In genomic region chr11:60231951-60232350, GRCm38 (mm10) we compare ENCODE assay signal across 15 mouse cellular contexts. TPM values are rescaled to one million over a fixed set of nuclear protein-coding genes. Genes with fewer than 3 reads are reported as not detected.
DNase-seq lines count a peak whose midpoint lies in the region; ATAC-seq and TF ChIP-seq lines count a peak whose summit lies in the region.
"Had no signal": no experiment of that assay in that cellular context is flagged by ENCODE, and none has a peak within 500 bp of the region (broad histone marks: within the 10 kb centered on the region; RNA-seq: fewer than 3 reads in every experiment).

No protein-coding gene starts in this region.

- TF ChIP-seq EP300 in heart, postnatal 0 days (IDR thresholded peaks at IDR 0.05; ENCODE audit: low read depth) = no peak

- peaks cover 23% of the 10 kb centered on the region for H3K36me3 ChIP-seq in heart, postnatal 0 days (replicated peaks; ENCODE audit: control insufficient read depth, insufficient read depth, low read length)
- peaks cover 33% of the 10 kb centered on the region for H3K36me3 ChIP-seq in midbrain, embryonic 13.5 days
- H3K36me3 ChIP-seq in midbrain, embryonic 14.5 days (ENCODE audit: control insufficient read depth, insufficient read depth, low read length) = peaks cover 30% of the 10 kb centered on the region
- peaks cover 24% of the 10 kb centered on the region for H3K36me3 ChIP-seq in limb, embryonic 13.5 days
- H3K36me3 ChIP-seq in liver, embryonic 12.5 days = peaks cover 11% of the 10 kb centered on the region; the same call in 1 of the 2 replicates
- H3K36me3 ChIP-seq: liver, embryonic 15.5 days had no signal

- no peak overlapping the region for H3K4me2 ChIP-seq in heart, postnatal 0 days (ENCODE audit: low read depth, low read length)
- H3K4me2 ChIP-seq in midbrain, embryonic 13.5 days (replicated peaks) = no peak overlapping the region
- no peak overlapping the region for H3K4me2 ChIP-seq in midbrain, embryonic 14.5 days (ENCODE audit: low read length)
- no peak overlapping the region for H3K4me2 ChIP-seq in limb, embryonic 13.5 days (replicated peaks)
- H3K4me2 ChIP-seq in liver, embryonic 12.5 days = no peak overlapping the region
- H3K4me2 ChIP-seq: liver, embryonic 15.5 days had no signal

- no peaks in the 10 kb centered on the region for H3K27me3 ChIP-seq in heart, postnatal 0 days (ENCODE audit: control insufficient read depth, insufficient read depth, low read length)
- H3K27me3 ChIP-seq in midbrain, embryonic 13.5 days = no peaks in the 10 kb centered on the region
- no peaks in the 10 kb centered on the region for H3K27me3 ChIP-seq in midbrain, embryonic 14.5 days (ENCODE audit: control insufficient read depth, insufficient read depth, low read length)
- no peaks in the 10 kb centered on the region for H3K27me3 ChIP-seq in limb, embryonic 13.5 days
- no peaks in the 10 kb centered on the region for H3K27me3 ChIP-seq in liver, embryonic 12.5 days (replicated peaks)
- H3K27me3 ChIP-seq: CH12.LX; liver, embryonic 15.5 days had no signal

- peaks cover 27% of the 10 kb centered on the region for H3K4me1 ChIP-seq in heart, postnatal 0 days (ENCODE audit: control insufficient read depth, insufficient read depth)
- H3K4me1 ChIP-seq in midbrain, embryonic 13.5 days (replicated peaks) = peaks cover 23% of the 10 kb centered on the region
- H3K4me1 ChIP-seq in midbrain, embryonic 14.5 days (ENCODE audit: control insufficient read depth, insufficient read depth, low read length) = no peaks in the 10 kb centered on the region
- peaks cover 28% of the 10 kb centered on the region for H3K4me1 ChIP-seq in limb, embryonic 13.5 days
- peaks cover 31% of the 10 kb centered on the region for H3K4me1 ChIP-seq in liver, embryonic 12.5 days

- ATAC-seq in heart, postnatal 0 days (ENCODE audit: insufficient read depth, low read depth) = no peak
- no peak for ATAC-seq in midbrain, embryonic 13.5 days
- ATAC-seq in midbrain, embryonic 14.5 days (ENCODE audit: low FRiP score, low TSS enrichment) = no peak
- ATAC-seq in limb, embryonic 13.5 days (ENCODE audit: low FRiP score, low read depth) = no peak
- ATAC-seq in liver, embryonic 12.5 days = no peak
- ATAC-seq: activated CD4-positive, CD25-positive, alpha-beta regulatory T cell, adult 4 months had no signal

- no peaks in the 10 kb centered on the region for H3K9me3 ChIP-seq in heart, postnatal 0 days (replicated peaks; ENCODE audit: control insufficient read depth, low read length)
- H3K9me3 ChIP-seq in midbrain, embryonic 13.5 days = no peaks in the 10 kb centered on the region
- H3K9me3 ChIP-seq in midbrain, embryonic 14.5 days (ENCODE audit: control insufficient read depth, low read length) = no peaks in the 10 kb centered on the region
- H3K9me3 ChIP-seq in limb, embryonic 13.5 days = no peaks in the 10 kb centered on the region
- no peaks in the 10 kb centered on the region for H3K9me3 ChIP-seq in liver, embryonic 12.5 days (replicated peaks)
- H3K9me3 ChIP-seq: liver, embryonic 15.5 days had no signal

- peak overlapping the region; percentile 20; the same call in 1 of the 2 replicates for H3K27ac ChIP-seq in heart, postnatal 0 days (ENCODE audit: low read depth)
- H3K27ac ChIP-seq in midbrain, embryonic 13.5 days = no peak overlapping the region
- H3K27ac ChIP-seq in midbrain, embryonic 14.5 days (replicated peaks; ENCODE audit: low read depth, low read length) = no peak overlapping the region
- peak overlapping the region; percentile 23; the same call in 1 of the 2 replicates for H3K27ac ChIP-seq in limb, embryonic 13.5 days
- no peak overlapping the region for H3K27ac ChIP-seq in liver, embryonic 12.5 days
- H3K27ac ChIP-seq: liver, embryonic 15.5 days had no signal

- DNase-seq in heart, postnatal 0 days (ENCODE audit: low spot score) = no peak
- no peak for DNase-seq in heart, postnatal 25 days (ENCODE audit: low spot score)
- DNase-seq in midbrain, embryonic 14.5 days = no peak
- DNase-seq in thymus, postnatal 4 days = peak; percentile 69
- DNase-seq: adrenal gland, postnatal 36 days; gastrocnemius, postnatal 36 days; heart, postnatal 36 days; layer of hippocampus, postnatal 36 days had no signal

- H3K4me3 ChIP-seq in heart, postnatal 0 days (ENCODE audit: low read depth, low read length) = no peak overlapping the region
- no peak overlapping the region for H3K4me3 ChIP-seq in midbrain, embryonic 13.5 days (replicated peaks)
- H3K4me3 ChIP-seq in midbrain, embryonic 14.5 days (replicated peaks; ENCODE audit: low read depth, low read length) = no peak overlapping the region
- no peak overlapping the region for H3K4me3 ChIP-seq in limb, embryonic 13.5 days
- no peak overlapping the region for H3K4me3 ChIP-seq in liver, embryonic 12.5 days
- H3K4me3 ChIP-seq: liver, embryonic 15.5 days; myocyte had no signal

- no peak overlapping the region for H3K9ac ChIP-seq in heart, postnatal 0 days (replicated peaks; ENCODE audit: low read depth, low read length)
- H3K9ac ChIP-seq in midbrain, embryonic 13.5 days (replicated peaks) = 0 out of 2 replicates have a peak overlapping the region, but pooled peaks have one; percentile 19
- no peak overlapping the region for H3K9ac ChIP-seq in midbrain, embryonic 14.5 days (replicated peaks; ENCODE audit: low read length)
- no peak overlapping the region; the same call in 1 of the 2 replicates for H3K9ac ChIP-seq in limb, embryonic 13.5 days
- no peak overlapping the region for H3K9ac ChIP-seq in liver, embryonic 12.5 days
- H3K9ac ChIP-seq: liver, embryonic 15.5 days had no signal

- intact Hi-C loops in heart, postnatal 25 days (cut with DNase I) = no loop called here

- WGBS in heart, postnatal 0 days = 51% methylated on average over 4 of the region's 4 CpGs
- WGBS in midbrain, embryonic 13.5 days = 42% methylated on average over 4 of the region's 4 CpGs
- 42% methylated on average over 4 of the region's 4 CpGs for WGBS in midbrain, embryonic 14.5 days
- 40% methylated on average over 4 of the region's 4 CpGs for WGBS in limb, embryonic 13.5 days
- 59% methylated on average over 4 of the region's 4 CpGs for WGBS in liver, embryonic 12.5 days (ENCODE audit: insufficient replicate concordance)

- no peak for TF ChIP-seq CTCF in heart, postnatal 0 days (IDR thresholded peaks at IDR 0.05; ENCODE audit: low read depth)

RNA-seq across cellular contexts. Expression of gene Srebf1, which starts 9.6 kb away (rescaled TPM):
- total RNA-seq in heart, postnatal 0 days (2014; rRNA removed; ENCODE audit: low replicate concordance) = 77.2 and 81.7 TPM in 2 replicates
- 29.9 and 31.0 TPM in 2 replicates for polyA plus RNA-seq in heart, postnatal 0 days (2015; fragmentation: Nextera tagmentation; extraction: Ambion mirVana)
- total RNA-seq in heart, postnatal 25 days (2021) = 10 to 100 TPM; 30.7 to 38.3 TPM
- polyA plus RNA-seq in midbrain, embryonic 13.5 days (2015; fragmentation: Nextera tagmentation; extraction: Ambion mirVana) = 38.5 and 46.0 TPM in 2 replicates
- 34.5 and 35.2 TPM in 2 replicates for polyA plus RNA-seq in midbrain, embryonic 14.5 days (2014; fragmentation: Nextera tagmentation; extraction: Ambion mirVana)
- polyA plus RNA-seq in limb, embryonic 13.5 days (2015; fragmentation: Nextera tagmentation; extraction: Ambion mirVana) = 64.5 and 65.7 TPM in 2 replicates
- polyA plus RNA-seq in liver, embryonic 12.5 days (2016; fragmentation: Nextera tagmentation; extraction: Ambion mirVana) = 45.7 and 50.9 TPM in 2 replicates

Comparison
In these comparisons a context has a peak if more than half of its experiments do, and no peak if none do; other contexts are left out.
1. H3K27ac ChIP-seq: peak in heart, postnatal 0 days (single experiment) and limb, embryonic 13.5 days (single experiment); none in midbrain, embryonic 13.5 days (single experiment), midbrain, embryonic 14.5 days (single experiment) and liver, embryonic 12.5 days (single experiment).